In the genomic region with DNA sequence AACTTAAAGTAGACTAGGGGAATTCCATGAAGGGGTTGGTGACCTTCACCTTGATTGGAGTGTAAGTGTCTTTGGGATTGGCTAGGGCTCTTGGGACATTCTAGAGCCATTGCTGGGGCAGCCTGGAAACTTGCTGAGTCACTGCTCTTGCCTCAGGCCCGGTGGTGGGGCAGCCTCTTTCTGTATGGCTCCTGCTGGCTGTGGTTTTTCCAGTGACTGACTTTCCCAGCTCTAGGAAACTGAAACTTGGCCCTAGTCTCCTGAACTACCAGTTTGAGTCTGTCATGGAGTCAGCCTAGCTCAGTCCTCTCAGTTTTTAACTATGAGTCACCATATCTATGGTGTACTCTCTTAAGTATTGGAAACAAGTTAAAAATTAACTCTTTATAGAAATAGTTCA, we compare ENCODE assay signal across 26 mouse cellular contexts.
A peak's percentile ranks its signal among the peaks of the same experiment; 100 is the strongest.
DNase-seq lines count a peak whose midpoint lies in the region; ATAC-seq and TF ChIP-seq lines count a peak whose summit lies in the region.
"Had no signal": no experiment of that assay in that cellular context is flagged by ENCODE, and none has a peak within 500 bp of the region (broad histone marks: within the 10 kb centered on the region; RNA-seq: fewer than 3 reads in every experiment).

No protein-coding gene starts in this region.

- TF ChIP-seq POLR2A in CH12.LX (IDR thresholded peaks at IDR 0.05; ENCODE audit: low read depth, low read length): no peak

- dilution Hi-C loops in CH12.LX (cut with MboI; ENCODE audit: extremely low pct_ligation_motif_present, extremely low pct_unique_long_range_greater_than_20kb, low sequenced_read_pairs): no loop called here

- H3K27ac ChIP-seq in CH12.LX (ENCODE audit: insufficient read depth, low read depth): peak overlapping the region; percentile 72
- H3K27ac ChIP-seq in intestine, postnatal 0 days (ENCODE audit: low read depth, low read length): no peak overlapping the region
- H3K27ac ChIP-seq in midbrain, embryonic 13.5 days: no peak overlapping the region
- H3K27ac ChIP-seq: embryonic facial prominence, embryonic 15.5 days; forebrain, embryonic 13.5 days; heart, embryonic 13.5 days; limb, embryonic 15.5 days; midbrain, embryonic 12.5 days had no signal

- intact Hi-C loops in heart, postnatal 25 days (cut with DNase I): no loop called here
- intact Hi-C loops in heart, postnatal 10 days (cut with DNase I): no loop called here

- 26% methylated on average over 1 of the region's 1 CpGs for WGBS in intestine, postnatal 0 days
- 35% methylated on average over 1 of the region's 1 CpGs for WGBS in midbrain, embryonic 13.5 days

- H3K9ac ChIP-seq in CH12.LX (ENCODE audit: insufficient read depth, low read depth): no peak overlapping the region; the same call in 1 of the 2 replicates
- no peak overlapping the region for H3K9ac ChIP-seq in intestine, postnatal 0 days (ENCODE audit: low read depth, low read length)
- no peak overlapping the region for H3K9ac ChIP-seq in midbrain, embryonic 13.5 days (replicated peaks)
- H3K9ac ChIP-seq: embryonic facial prominence, embryonic 15.5 days; forebrain, embryonic 13.5 days; heart, embryonic 13.5 days; limb, embryonic 15.5 days; midbrain, embryonic 12.5 days had no signal

- H3K36me3 ChIP-seq in CH12.LX (replicated peaks in 1 of 2; ENCODE audit: control insufficient read depth in 1 of 2, insufficient read depth in 1 of 2, low read length in 1 of 2): no peaks in the 10 kb centered on the region
- no peaks in the 10 kb centered on the region for H3K36me3 ChIP-seq in intestine, postnatal 0 days (ENCODE audit: control insufficient read depth, insufficient read depth)
- no peaks in the 10 kb centered on the region for H3K36me3 ChIP-seq in midbrain, embryonic 13.5 days
- H3K36me3 ChIP-seq: embryonic facial prominence, embryonic 15.5 days; G1E; heart, embryonic 13.5 days; limb, embryonic 15.5 days; midbrain, embryonic 12.5 days had no signal

- H3K27me3 ChIP-seq in CH12.LX (replicated peaks): no peaks in the 10 kb centered on the region
- no peaks in the 10 kb centered on the region for H3K27me3 ChIP-seq in intestine, postnatal 0 days (replicated peaks; ENCODE audit: control insufficient read depth, insufficient read depth, low read length)
- H3K27me3 ChIP-seq in midbrain, embryonic 13.5 days: no peaks in the 10 kb centered on the region
- H3K27me3 ChIP-seq: embryonic facial prominence, embryonic 15.5 days; forebrain, embryonic 13.5 days; heart, embryonic 13.5 days; limb, embryonic 15.5 days; midbrain, embryonic 12.5 days had no signal

- DNase-seq in heart, adult 11 months: peak; percentile 68
- no peak for DNase-seq in heart, postnatal 25 days (ENCODE audit: low spot score)
- DNase-seq in CH12.LX (ENCODE audit: extremely low read depth) (peak; percentile 81), WW6 (ENCODE audit: low read depth, low spot score) (peak; percentile 1)
- DNase-seq in lung, postnatal 25 days (ENCODE audit: low spot score): no peak
- DNase-seq in heart, postnatal 10 days: no peak
- DNase-seq: B cell, adult 2 months; cerebellum, adult 11 months; cerebellum, postnatal 14 days; embryo, embryonic 11 days; gastrocnemius, postnatal 25 days; kidney, postnatal 25 days; lung, adult 2 months; lung, postnatal 4 days; right cerebral cortex, postnatal 4 days; thymus, adult 18-20 months had no signal

- TF ChIP-seq CTCF in CH12.LX (conservative IDR thresholded peaks at IDR 0.05 in 1 of 2, IDR thresholded peaks at IDR 0.05 in 1 of 2; ENCODE audit: low read depth in 2 of 2, low read length in 2 of 2): no peak
- no peak for TF ChIP-seq CTCF in intestine, postnatal 0 days (IDR thresholded peaks at IDR 0.05; ENCODE audit: low read depth)

- TF ChIP-seq RAD21 in CH12.LX (IDR thresholded peaks at IDR 0.05; ENCODE audit: low read depth, low read length): no peak

- peak overlapping the region; percentile 56; the same call in 1 of the 2 replicates for H3K4me2 ChIP-seq in CH12.LX (ENCODE audit: insufficient read depth, low read depth, poor library complexity, severe bottlenecking)
- no peak overlapping the region for H3K4me2 ChIP-seq in intestine, postnatal 0 days (replicated peaks; ENCODE audit: low read depth)
- H3K4me2 ChIP-seq in midbrain, embryonic 13.5 days (replicated peaks): no peak overlapping the region
- H3K4me2 ChIP-seq: embryonic facial prominence, embryonic 15.5 days; forebrain, embryonic 13.5 days; heart, embryonic 13.5 days; limb, embryonic 15.5 days; midbrain, embryonic 12.5 days had no signal

- peaks cover 13 to 40% of the 10 kb centered on the region in 2 experiments for H3K4me1 ChIP-seq in CH12.LX (ENCODE audit: control insufficient read depth in 1 of 2, insufficient read depth in 2 of 2)
- H3K4me1 ChIP-seq in intestine, postnatal 0 days (replicated peaks; ENCODE audit: control insufficient read depth, insufficient read depth, low read length): no peaks in the 10 kb centered on the region
- H3K4me1 ChIP-seq in midbrain, embryonic 13.5 days (replicated peaks): no peaks in the 10 kb centered on the region
- H3K4me1 ChIP-seq: embryonic facial prominence, embryonic 15.5 days; forebrain, embryonic 13.5 days; heart, embryonic 13.5 days; limb, embryonic 15.5 days; midbrain, embryonic 12.5 days had no signal

- peak; percentile 95 for ATAC-seq in intestine, postnatal 0 days
- no peak for ATAC-seq in midbrain, embryonic 13.5 days
- ATAC-seq: activated CD4-positive, CD25-positive, alpha-beta regulatory T cell, adult 4 months; forebrain, embryonic 13.5 days had no signal

- peak; percentile 72 for TF ChIP-seq EP300 in CH12.LX (IDR thresholded peaks at IDR 0.05; ENCODE audit: low read length)

- no peaks in the 10 kb centered on the region for H3K9me3 ChIP-seq in CH12.LX (replicated peaks; ENCODE audit: low read length)
- no peaks in the 10 kb centered on the region for H3K9me3 ChIP-seq in intestine, postnatal 0 days (ENCODE audit: control insufficient read depth)
- H3K9me3 ChIP-seq in midbrain, embryonic 13.5 days: no peaks in the 10 kb centered on the region
- H3K9me3 ChIP-seq: embryonic facial prominence, embryonic 15.5 days; forebrain, embryonic 13.5 days; G1E; heart, embryonic 13.5 days; limb, embryonic 15.5 days; midbrain, embryonic 12.5 days had no signal

- no peaks in the 10 kb centered on the region for H3K79me2 ChIP-seq in CH12.LX (replicated peaks; ENCODE audit: control insufficient read depth, extremely low read depth, insufficient read depth, poor library complexity, severe bottlenecking)

- no peak overlapping the region for H3K4me3 ChIP-seq in CH12.LX (replicated peaks in 1 of 3; ENCODE audit: low read depth in 2 of 3, low read length in 2 of 3, poor library complexity in 1 of 3)
- H3K4me3 ChIP-seq in intestine, postnatal 0 days (ENCODE audit: low read depth, low read length): no peak overlapping the region
- H3K4me3 ChIP-seq in midbrain, embryonic 13.5 days (replicated peaks): no peak overlapping the region
- H3K4me3 ChIP-seq: embryonic facial prominence, embryonic 15.5 days; forebrain, embryonic 13.5 days; heart, embryonic 13.5 days; limb, embryonic 15.5 days; midbrain, embryonic 12.5 days; myocyte had no signal

- in situ Hi-C loops in CH12.LX (cut with MboI; ENCODE audit: low pct_ligation_motif_present, low pct_unique_long_range_greater_than_20kb, low sequenced_read_pairs): no loop called here

TF ChIP-seq in CH12.LX, 34 proteins besides CTCF, POLR2A, EP300 and RAD21:
- TF ChIP-seq ZNF384 (IDR thresholded peaks at IDR 0.05; ENCODE audit: low read depth, low read length) (no peak), NELFE (IDR thresholded peaks at IDR 0.05; ENCODE audit: low read depth, low read length) (no peak), MAX (IDR thresholded peaks at IDR 0.05; ENCODE audit: low read length) (no peak), MAFK (IDR thresholded peaks at IDR 0.05; ENCODE audit: insufficient replicate concordance, low read length) (peak; percentile 89), USF1 (IDR thresholded peaks at IDR 0.05; ENCODE audit: low read depth, low read length) (no peak), ELF1 (IDR thresholded peaks at IDR 0.05; ENCODE audit: low read depth, low read length) (no peak), IRF4 (IDR thresholded peaks at IDR 0.05; ENCODE audit: low read depth, low read length) (peak; percentile 89), MEF2A (IDR thresholded peaks at IDR 0.05; ENCODE audit: borderline replicate concordance, low read depth, low read length) (peak; percentile 53; the same call in 1 of the 2 replicates), SIN3A (IDR thresholded peaks at IDR 0.05; ENCODE audit: low read length) (no peak), JUN (IDR thresholded peaks at IDR 0.05; ENCODE audit: insufficient read depth, low read depth, low read length) (peak; percentile 50; the same call in 1 of the 2 replicates), SMC3 (IDR thresholded peaks at IDR 0.05; ENCODE audit: low read depth, low read length) (no peak; the same call in 1 of the 2 replicates), ETS1 (conservative IDR thresholded peaks at IDR 0.05; ENCODE audit: low read depth, low read length) (peak; percentile 72), NRF1 (IDR thresholded peaks at IDR 0.05; ENCODE audit: low read depth, low read length) (no peak), BHLHE40 (IDR thresholded peaks at IDR 0.05; ENCODE audit: low read depth, low read length) (peak; percentile 47; the same call in 1 of the 2 replicates), GABPA (IDR thresholded peaks at IDR 0.05; ENCODE audit: insufficient replicate concordance, low read depth, low read length) (peak; percentile 33; the same call in 1 of the 2 replicates), JUND (conservative IDR thresholded peaks at IDR 0.05; ENCODE audit: low read depth, low read length) (0 out of 2 replicates have a peak, but pooled peaks have one; percentile 31), CHD2 (IDR thresholded peaks at IDR 0.05; ENCODE audit: low read length) (0 out of 2 replicates have a peak, but pooled peaks have one; percentile 24), USF2 (conservative IDR thresholded peaks at IDR 0.05; ENCODE audit: low read depth, low read length) (no peak), HCFC1 (IDR thresholded peaks at IDR 0.05; ENCODE audit: low read depth, low read length) (no peak)

Comparison
In these comparisons a context has a peak if more than half of its experiments do, and no peak if none do; other contexts are left out.
1. DNase-seq: peak in heart, adult 11 months (single experiment), CH12.LX (single experiment) and WW6 (single experiment); none in heart, postnatal 25 days (single experiment), lung, postnatal 25 days (single experiment) and heart, postnatal 10 days (0 of 2).